Comparison of ENCODE assay signal across 22 mouse cellular contexts in the genomic region with DNA sequence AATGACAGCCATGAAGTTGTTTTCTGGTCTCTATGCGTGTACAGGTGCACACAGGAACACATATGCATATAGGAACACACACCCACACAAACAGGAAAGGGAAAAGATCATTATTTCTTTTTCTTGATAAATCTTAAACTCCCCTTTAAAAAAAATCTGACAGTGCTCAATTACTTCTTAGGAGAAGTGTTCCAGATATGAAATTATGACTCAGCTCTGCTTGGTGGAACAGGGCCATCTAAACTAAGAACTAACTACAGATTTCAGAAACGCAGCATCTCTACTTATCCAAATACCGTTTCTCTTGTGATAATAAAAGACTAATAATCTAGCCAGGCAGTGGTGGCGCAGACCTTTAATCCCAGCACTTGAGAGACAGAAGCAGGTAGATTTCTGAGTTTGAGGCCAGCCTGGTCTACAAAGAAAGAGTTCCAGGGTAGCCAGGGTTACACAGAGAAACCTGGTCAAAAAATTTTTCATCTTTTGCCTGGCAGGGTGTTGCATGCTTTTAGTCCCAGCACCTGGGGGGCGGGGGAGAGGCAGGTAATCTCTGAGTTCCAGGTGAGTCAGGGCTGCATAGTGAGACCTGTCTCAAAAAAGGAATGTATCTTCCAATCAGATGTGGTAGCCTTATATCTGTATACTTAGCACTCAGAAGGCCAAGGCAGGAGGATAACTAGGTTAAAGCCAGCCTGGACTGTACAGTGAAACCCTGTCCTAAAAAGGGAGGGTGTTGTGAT.
A peak's percentile ranks its signal among the peaks of the same experiment; 100 is the strongest.
DNase-seq lines count a peak whose midpoint lies in the region; TF ChIP-seq lines count a peak whose summit lies in the region.
"Had no signal": no experiment of that assay in that cellular context is flagged by ENCODE, and none has a peak within 500 bp of the region (broad histone marks: within the 10 kb centered on the region; RNA-seq: fewer than 3 reads in every experiment).

No protein-coding gene starts in this region.

- peak overlapping the region; percentile 71; the same call in 1 of the 2 replicates for H3K27ac ChIP-seq in left cerebral cortex, adult 2 months
- H3K27ac ChIP-seq in cortical plate, adult 2 months (ENCODE audit: insufficient read depth, low read length) = peak overlapping the region; percentile 85
- H3K27ac ChIP-seq: embryonic facial prominence, embryonic 13.5 days; embryonic facial prominence, embryonic 15.5 days; forebrain, embryonic 10.5 days; forebrain, embryonic 12.5 days had no signal

- intact Hi-C loops in left cerebral cortex, adult 2 months (cut with DNase I) = no loop called here

- TF ChIP-seq CTCF in left cerebral cortex, adult 2 months (IDR thresholded peaks at IDR 0.05) = no peak
- TF ChIP-seq CTCF in cortical plate, adult 2 months (IDR thresholded peaks at IDR 0.05; ENCODE audit: extremely low read depth, insufficient read depth, low read length) = no peak

- peaks cover 28% of the 10 kb centered on the region for H3K4me1 ChIP-seq in cortical plate, adult 2 months (ENCODE audit: control insufficient read depth, insufficient read depth, low read length)
- H3K4me1 ChIP-seq: embryonic facial prominence, embryonic 13.5 days; embryonic facial prominence, embryonic 15.5 days had no signal

- peak; percentile 91 for DNase-seq in heart, adult 11 months
- no peak for DNase-seq in heart, postnatal 4 days
- DNase-seq in left cerebral cortex, adult 2 months (ENCODE audit: extremely low spot score in 1 of 2, low spot score in 2 of 2) = no peak
- no peak for DNase-seq in left cerebral cortex, adult 18-20 months (ENCODE audit: low spot score in 2 of 2)
- DNase-seq in NIH3T3 (ENCODE audit: low read depth) = peak; percentile 53
- no peak for DNase-seq in cerebellum, postnatal 25 days
- no peak for DNase-seq in right cerebral cortex, adult 2 months (ENCODE audit: low spot score in 2 of 2)
- DNase-seq: adrenal gland, adult 2 months; adrenal gland, postnatal 10 days; adrenal gland, postnatal 25 days; B cell, adult 2 months; cerebellum, adult 18-20 months; cerebellum, adult 8-10 months; cerebellum, adult 9-11 months; cerebellum, postnatal 14 days; embryo, embryonic 11 days had no signal

- no peak overlapping the region for H3K4me3 ChIP-seq in left cerebral cortex, adult 2 months
- H3K4me3 ChIP-seq in cortical plate, adult 2 months (ENCODE audit: insufficient read depth, low read length) = no peak overlapping the region
- H3K4me3 ChIP-seq: embryonic facial prominence, embryonic 13.5 days; embryonic facial prominence, embryonic 15.5 days; erythroblast, embryonic 14.5 days; forebrain, embryonic 10.5 days; forebrain, embryonic 12.5 days had no signal

- no peak for TF ChIP-seq POLR2A in cortical plate, adult 2 months (IDR thresholded peaks at IDR 0.05; ENCODE audit: extremely low read depth, insufficient read depth, low read length)

Comparison
In these comparisons a context has a peak if more than half of its experiments do, and no peak if none do; other contexts are left out.
1. DNase-seq: peak in heart, adult 11 months (single experiment) and NIH3T3 (single experiment); none in heart, postnatal 4 days (single experiment), left cerebral cortex, adult 2 months (0 of 2), left cerebral cortex, adult 18-20 months (0 of 2), cerebellum, postnatal 25 days (0 of 2) and right cerebral cortex, adult 2 months (0 of 2).